Mouse (Mus musculus) frontal cortex, adult 2 months (tissue): ENCODE measurements around the gene Fah. TPM values are rescaled to one million over a fixed set of nuclear protein-coding genes. Genes with fewer than 3 reads are reported as not detected.

ENCODE experiments used
- polyA plus RNA-seq: library from polyadenylated mRNA; depleted of rRNA; stranded (reverse); fragments of >200 nt; gene quantifications from 2 replicates; pipeline ENCODE4 v1.2.3, GENCODE M21; 2012; rRNA removed

Gene Fah
- polyA plus RNA-seq, 1 experiment = 37.3 TPM

Other genes starting within 250 kb of the Fah start
- gene Arnt2, start 196.5 kb downstream of the Fah start, polyA plus RNA-seq = 128 and 154 TPM in 2 replicates
- 5.2 and 5.5 TPM in 2 replicates for gene Gm2115, start 77.8 kb downstream of the Fah start, polyA plus RNA-seq
- gene Zfand6, start 83.2 kb upstream of the Fah start, polyA plus RNA-seq = 83.8 and 111 TPM in 2 replicates
- not detected in 2 replicates for gene Olfr291, start 246.8 kb upstream of the Fah start, polyA plus RNA-seq